Mouse (Mus musculus) CH12.LX (cell line): ENCODE data around the gene Dhx33. TPM values are rescaled to one million over a fixed set of nuclear protein-coding genes. Genes with fewer than 3 reads are reported as not detected.

Experiments used
- DNase-seq: peaks from one replicate; pipeline ENCODE4 v3.0.0-alpha.2; 2013; ENCODE audit errors: extremely low read depth
- H3K27ac ChIP-seq: 2 replicates; pipeline ENCODE4 v1.5.1; 2012; ENCODE audit warnings: low read depth, mild to moderate bottlenecking, control low read depth, moderate library complexity; ENCODE audit not compliant: insufficient read depth
- H3K27me3 ChIP-seq: replicated peaks from 2 replicates; pipeline ENCODE3; 2012; ENCODE audit warnings: inconsistent platforms
- H3K36me3 ChIP-seq, 2 experiments: replicated peaks in 1 of 2; 2 replicates each; pipeline versions ENCODE3 to v1.6.1; 2012; ENCODE audit warnings: inconsistent platforms in 1 of 2, low read length in 1 of 2, mild to moderate bottlenecking in 1 of 2, mixed read lengths in 1 of 2, moderate library complexity in 1 of 2; ENCODE audit not compliant: control insufficient read depth in 1 of 2, insufficient read depth in 1 of 2
- H3K4me1 ChIP-seq, 2 experiments: 2 replicates each; pipeline ENCODE4 v1.6.1; 2012; ENCODE audit warnings: inconsistent platforms in 1 of 2, moderate library complexity in 1 of 2; ENCODE audit not compliant: insufficient read depth in 2 of 2, control insufficient read depth in 1 of 2
- H3K4me2 ChIP-seq: 2 replicates; pipeline ENCODE4 v1.6.1; 2012; ENCODE audit warnings: low read depth, mild to moderate bottlenecking, control low read depth; ENCODE audit not compliant: poor library complexity, insufficient read depth, severe bottlenecking
- H3K4me3 ChIP-seq, 3 experiments: fragments of 150-350 bp in 1 of 3; sonication (generic) in 1 of 3; replicated peaks in 1 of 3; 2 replicates each; pipeline versions ENCODE3 to v1.5.1; 2011 to 2012; ENCODE audit warnings: low read depth in 2 of 3, low read length in 2 of 3, mild to moderate bottlenecking in 2 of 3, moderate library complexity in 2 of 3, control low read depth in 1 of 3, improper control_type of control experiment in 1 of 3, inconsistent platforms in 1 of 3, mixed read lengths in 1 of 3; ENCODE audit not compliant: poor library complexity in 1 of 3
- H3K79me2 ChIP-seq: replicated peaks from 2 replicates; pipeline ENCODE4 v1.6.1; 2012; ENCODE audit warnings: mild to moderate bottlenecking, moderate library complexity; ENCODE audit not compliant: control insufficient read depth, poor library complexity, insufficient read depth, severe bottlenecking; ENCODE audit errors: extremely low read depth
- H3K9ac ChIP-seq: 2 replicates; pipeline ENCODE4 v1.6.1; 2012; ENCODE audit warnings: low read depth, mild to moderate bottlenecking, control low read depth, moderate library complexity; ENCODE audit not compliant: insufficient read depth
- H3K9me3 ChIP-seq: replicated peaks from 2 replicates; pipeline ENCODE3; 2012; ENCODE audit warnings: low read length, inconsistent platforms, mixed read lengths
- BHLHE40 ChIP-seq: IDR thresholded peaks from 2 replicates; pipeline ENCODE4 v1.6.1; 2011; ENCODE audit warnings: mild to moderate bottlenecking, low read depth, low read length, improper control_type of control experiment
- CHD1 ChIP-seq: IDR thresholded peaks from 2 replicates; pipeline ENCODE4 v1.6.1; 2012; ENCODE audit warnings: low read depth, low read length, improper control_type of control experiment, inconsistent platforms
- CHD2 ChIP-seq: IDR thresholded peaks from 2 replicates; pipeline ENCODE4 v1.6.1; 2011; ENCODE audit warnings: low read length, improper control_type of control experiment
- CTCF ChIP-seq, 2 experiments: IDR thresholded peaks in 1 of 2; conservative IDR thresholded peaks in 1 of 2; 2 replicates each; pipeline ENCODE4 v1.5.1; 2011 to 2012; ENCODE audit warnings: low read depth in 2 of 2, low read length in 2 of 2, improper control_type of control experiment in 1 of 2, inconsistent platforms in 1 of 2, mild to moderate bottlenecking in 1 of 2, moderate library complexity in 1 of 2
- E2F4 ChIP-seq: IDR thresholded peaks from 2 replicates; pipeline ENCODE4 v1.6.1; 2011; ENCODE audit warnings: low read depth, low read length, improper control_type of control experiment; ENCODE audit not compliant: insufficient replicate concordance
- ELF1 ChIP-seq: IDR thresholded peaks from 2 replicates; pipeline ENCODE4 v1.6.1; 2014; ENCODE audit warnings: low read depth, mild to moderate bottlenecking, inconsistent platforms, low read length, improper control_type of control experiment
- ETS1 ChIP-seq: conservative IDR thresholded peaks from 2 replicates; pipeline ENCODE4 v1.6.1; 2012; ENCODE audit warnings: low read depth, mild to moderate bottlenecking, inconsistent platforms, low read length, improper control_type of control experiment, moderate library complexity
- GABPA ChIP-seq: IDR thresholded peaks from 2 replicates; pipeline ENCODE4 v1.6.1; 2012; ENCODE audit warnings: low read depth, low read length, improper control_type of control experiment, inconsistent platforms; ENCODE audit not compliant: insufficient replicate concordance
- HCFC1 ChIP-seq: IDR thresholded peaks from 2 replicates; pipeline ENCODE4 v1.6.1; 2012; ENCODE audit warnings: low read depth, mild to moderate bottlenecking, inconsistent platforms, low read length, improper control_type of control experiment
- IRF4 ChIP-seq: IDR thresholded peaks from 2 replicates; pipeline ENCODE4 v1.6.1; 2014; ENCODE audit warnings: low read depth, mild to moderate bottlenecking, inconsistent platforms, low read length, improper control_type of control experiment
- JUN ChIP-seq: IDR thresholded peaks from 2 replicates; pipeline ENCODE4 v1.6.1; 2011; ENCODE audit warnings: low read depth, mild to moderate bottlenecking, low read length, improper control_type of control experiment, moderate library complexity; ENCODE audit not compliant: insufficient read depth
- JUND ChIP-seq: conservative IDR thresholded peaks from 2 replicates; pipeline ENCODE4 v1.6.1; 2011; ENCODE audit warnings: low read depth, low read length, improper control_type of control experiment
- KAT2A ChIP-seq: IDR thresholded peaks from 2 replicates; pipeline ENCODE4 v1.6.1; 2012; ENCODE audit warnings: low read length, improper control_type of control experiment, inconsistent platforms; ENCODE audit not compliant: insufficient replicate concordance
- MAFK ChIP-seq: IDR thresholded peaks from 2 replicates; pipeline ENCODE4 v1.6.1; 2011; ENCODE audit warnings: low read length, improper control_type of control experiment; ENCODE audit not compliant: insufficient replicate concordance
- MAX ChIP-seq: IDR thresholded peaks from 2 replicates; pipeline ENCODE4 v1.6.1; 2011; ENCODE audit warnings: low read length, improper control_type of control experiment
- MAZ ChIP-seq: IDR thresholded peaks from 2 replicates; pipeline ENCODE4 v1.6.1; 2012; ENCODE audit warnings: low read depth, mild to moderate bottlenecking, inconsistent platforms, low read length, improper control_type of control experiment, moderate library complexity
- MXI1 ChIP-seq: IDR thresholded peaks from 2 replicates; pipeline ENCODE4 v1.6.1; 2011; ENCODE audit warnings: mild to moderate bottlenecking, low read depth, low read length, improper control_type of control experiment
- MYC ChIP-seq: IDR thresholded peaks from 2 replicates; pipeline ENCODE4 v1.6.1; 2011; ENCODE audit warnings: low read depth, mild to moderate bottlenecking, improper control_type of control experiment, low read length
- NELFE ChIP-seq: IDR thresholded peaks from 2 replicates; pipeline ENCODE4 v1.6.1; 2011; ENCODE audit warnings: low read depth, low read length, improper control_type of control experiment
- POLR2A ChIP-seq: IDR thresholded peaks from 2 replicates; pipeline ENCODE4 v1.6.1; 2011; ENCODE audit warnings: low read depth, mild to moderate bottlenecking, improper control_type of control experiment, low read length
- POLR2AphosphoS2 ChIP-seq: IDR thresholded peaks from 2 replicates; pipeline ENCODE4 v1.6.1; 2011; ENCODE audit warnings: low read depth, low read length, improper control_type of control experiment
- SIN3A ChIP-seq: IDR thresholded peaks from 2 replicates; pipeline ENCODE4 v1.6.1; 2012; ENCODE audit warnings: low read length, improper control_type of control experiment, inconsistent platforms
- SMC3 ChIP-seq: IDR thresholded peaks from 2 replicates; pipeline ENCODE4 v1.6.1; 2011; ENCODE audit warnings: low read depth, low read length, improper control_type of control experiment
- TBP ChIP-seq: conservative IDR thresholded peaks from 2 replicates; pipeline ENCODE4 v1.6.1; 2011; ENCODE audit warnings: low read depth, low read length, improper control_type of control experiment
- TCF12 ChIP-seq: IDR thresholded peaks from 2 replicates; pipeline ENCODE4 v1.6.1; 2014; ENCODE audit warnings: low read depth, mild to moderate bottlenecking, inconsistent platforms, low read length, improper control_type of control experiment
- UBTF ChIP-seq: IDR thresholded peaks from 2 replicates; pipeline ENCODE4 v1.6.1; 2012; ENCODE audit warnings: low read depth, mild to moderate bottlenecking, inconsistent platforms, low read length, improper control_type of control experiment, moderate library complexity
- USF1 ChIP-seq: IDR thresholded peaks from 2 replicates; pipeline ENCODE4 v1.6.1; 2014; ENCODE audit warnings: low read depth, mild to moderate bottlenecking, inconsistent platforms, low read length, improper control_type of control experiment
- USF2 ChIP-seq: conservative IDR thresholded peaks from 2 replicates; pipeline ENCODE4 v1.6.1; 2011; ENCODE audit warnings: low read depth, low read length, improper control_type of control experiment
- ZC3H11A ChIP-seq: IDR thresholded peaks from 2 replicates; pipeline ENCODE4 v1.6.1; 2012; ENCODE audit warnings: low read depth, mild to moderate bottlenecking, inconsistent platforms, low read length, improper control_type of control experiment
- ZMIZ1 ChIP-seq: IDR thresholded peaks from 2 replicates; pipeline ENCODE4 v1.6.1; 2012; ENCODE audit warnings: low read depth, mild to moderate bottlenecking, inconsistent platforms, low read length, improper control_type of control experiment
- ZNF384 ChIP-seq: IDR thresholded peaks from 2 replicates; pipeline ENCODE4 v1.6.1; 2012; ENCODE audit warnings: low read depth, low read length, improper control_type of control experiment, inconsistent platforms
- dilution Hi-C: fragments of 300-500 bp; cut with MboI; formaldehyde crosslinking; loops from 2 replicates; pipeline ENCODE4 v1.14.3; 2020; ENCODE audit warnings: low sequenced_read_pairs; ENCODE audit not compliant: extremely low pct_unique_long_range_greater_than_20kb, extremely low pct_ligation_motif_present
- in situ Hi-C: fragments of 300-500 bp; cut with MboI; formaldehyde crosslinking; loops from 3 replicates; pipeline ENCODE4 v1.14.3; 2019; ENCODE audit warnings: low sequenced_read_pairs, low pct_ligation_motif_present, low pct_unique_long_range_greater_than_20kb, mixed read lengths
- polyA plus RNA-seq: library from polyadenylated mRNA; unstranded; fragments of >175 nt; gene quantifications from 2 replicates; pipeline ENCODE4 v1.2.1, GENCODE M21; 2012; ENCODE audit warnings: low read depth; ENCODE audit not compliant: insufficient read length
- total RNA-seq, 2 experiments: library from RNA; depleted of rRNA; stranded (reverse); fragments of 300-350 nt in 1 of 2; fragments of >200 nt in 1 of 2; gene quantifications; 2 replicates each; pipeline ENCODE4 v1.2.3; 2012 to 2014

Gene Dhx33
- total and polyA plus RNA-seq, 3 experiments = 34.4 to 55.9 (median 43.0) TPM

DNA sequence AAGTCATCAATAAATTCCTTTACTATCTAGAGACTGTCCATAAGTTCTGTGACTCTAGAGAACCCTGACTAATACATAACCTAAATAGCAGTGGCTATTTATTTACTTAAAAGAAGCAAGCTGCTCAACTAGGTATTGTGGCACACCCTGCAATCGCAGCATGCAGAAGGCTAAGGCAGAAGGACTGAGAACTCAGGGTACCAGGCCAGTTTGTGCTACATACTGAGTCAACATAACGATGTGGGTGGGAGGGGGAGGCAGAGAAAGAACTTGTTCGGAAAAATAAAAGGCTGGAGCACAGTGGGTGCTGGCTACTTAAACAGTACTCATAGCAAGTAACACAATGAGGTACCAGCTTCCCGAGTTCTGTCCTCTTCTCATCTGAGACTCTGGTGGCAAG is 3.1 kb downstream of the Dhx33 start:
- H3K9me3 ChIP-seq = no peaks in the 10 kb centered on the region
- peaks cover 39 to 61% of the 10 kb centered on the region in 2 experiments for H3K36me3 ChIP-seq
- no peaks in the 10 kb centered on the region for H3K27me3 ChIP-seq
- H3K27ac ChIP-seq = no peak overlapping the region
- H3K4me2 ChIP-seq = no peak overlapping the region
- in situ Hi-C loops = no loop called here
- DNase-seq = no peak
- H3K4me1 ChIP-seq = peaks cover 7 to 28% of the 10 kb centered on the region in 2 experiments
- no peak overlapping the region for H3K9ac ChIP-seq
- H3K79me2 ChIP-seq = peaks cover 34% of the 10 kb centered on the region
- TF ChIP-seq USF2 = no peak
- TF ChIP-seq KAT2A = no peak
- no peak for TF ChIP-seq ELF1
- no peak for TF ChIP-seq NELFE
- TF ChIP-seq ZC3H11A = no peak
- no peak for TF ChIP-seq BHLHE40
- TF ChIP-seq USF1 = no peak
- no peak for TF ChIP-seq MAZ
- no peak for TF ChIP-seq POLR2A
- no peak for TF ChIP-seq POLR2AphosphoS2
- no peak for TF ChIP-seq E2F4
- TF ChIP-seq TCF12 = no peak
- no peak for TF ChIP-seq ETS1
- no peak for TF ChIP-seq CHD2
- no peak for TF ChIP-seq TBP
- TF ChIP-seq UBTF = no peak
- no peak for TF ChIP-seq IRF4
- no peak for TF ChIP-seq SIN3A
- TF ChIP-seq ZNF384 = no peak
- dilution Hi-C loops = no loop called here
- no peak overlapping the region for H3K4me3 ChIP-seq

DNA sequence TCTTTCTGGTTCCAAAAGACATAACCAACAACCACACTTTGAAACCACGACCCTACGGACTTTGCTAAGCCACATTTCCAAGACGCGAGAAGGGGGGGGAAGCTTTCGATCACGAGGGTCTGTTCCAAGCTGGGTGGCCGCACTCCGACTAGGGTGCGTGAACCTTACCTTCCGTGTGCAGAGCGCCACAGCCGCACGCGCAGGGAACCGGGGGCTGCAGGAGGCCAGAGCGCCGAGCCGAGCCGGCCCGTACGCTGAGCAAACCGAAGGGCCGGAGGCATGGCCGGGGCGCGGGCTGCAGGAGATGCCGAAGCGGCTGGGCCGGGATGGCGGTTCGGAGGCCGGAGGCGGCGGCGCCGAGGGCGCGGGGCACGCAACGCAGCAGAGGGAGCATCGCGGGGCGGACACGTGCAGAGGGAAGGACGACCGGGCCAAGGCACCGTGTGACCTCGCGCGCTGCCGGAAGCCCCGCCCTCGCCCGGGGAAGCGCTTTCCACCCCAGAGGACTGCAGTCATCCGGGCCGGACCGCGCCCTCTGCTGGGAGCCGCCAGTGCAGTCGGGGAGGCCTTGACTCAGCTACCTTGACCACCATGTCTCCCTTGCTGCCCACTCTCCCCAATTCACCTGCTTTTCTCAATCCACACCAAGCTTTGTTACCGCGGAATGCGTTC is 21.5 kb downstream of the Dhx33 start, which contains the start of gene C1qbp:
TSS of gene C1qbp (minus strand) at position 470 of the 672 bp plus-strand sequence.
- peak; percentile 91 for DNase-seq
- dilution Hi-C loops = no loop called here
- H3K27ac ChIP-seq = peak within 1 kb of the TSS; percentile 26
- no peak for TF ChIP-seq JUND
- TF ChIP-seq MYC = peak; percentile 96
- peak; percentile 94 for TF ChIP-seq SMC3
- TF ChIP-seq BHLHE40 = peak; percentile 97
- peak; percentile 97 for TF ChIP-seq MAZ
- no peak; the same call in 1 of the 2 replicates for TF ChIP-seq USF2
- peak; percentile 94 for TF ChIP-seq MAX
- TF ChIP-seq E2F4 = no peak
- TF ChIP-seq KAT2A = peak; percentile 93; the same call in 1 of the 2 replicates
- TF ChIP-seq UBTF = peak; percentile 91; the same call in 1 of the 2 replicates
- peak; percentile 77 for TF ChIP-seq ELF1
- peak; percentile 93 for TF ChIP-seq HCFC1
- TF ChIP-seq SIN3A = peak; percentile 81; the same call in 1 of the 2 replicates
- peak; percentile 95 for TF ChIP-seq GABPA
- no peak for TF ChIP-seq CHD1
- peak; percentile 62; the same call in 1 of the 2 replicates for TF ChIP-seq TBP
- peak; percentile 74 for TF ChIP-seq USF1
- 0 out of 2 replicates have a peak, but pooled peaks have one; percentile 24 for TF ChIP-seq ZMIZ1
- TF ChIP-seq CTCF (conservative IDR thresholded peaks at IDR 0.05 in 1 of 2, IDR thresholded peaks at IDR 0.05 in 1 of 2; ENCODE audit: low read depth in 2 of 2, low read length in 2 of 2) = peak; percentile 73 to 94
- TF ChIP-seq MXI1 = peak; percentile 99
- TF ChIP-seq JUN = no peak
- TF ChIP-seq TCF12 = peak; percentile 96
- no peak for TF ChIP-seq ZC3H11A
- TF ChIP-seq MAFK = no peak

More for the DNA sequence above, 21.5 kb downstream of the Dhx33 start, which contains the start of gene C1qbp:
- Histone ChIP-seq H3K4me3 (peak within 1 kb of the TSS; percentile 70 to 88 (median 84)), H3K9ac (peak within 1 kb of the TSS; percentile 93), H3K79me2 (peaks cover 41% of the 10 kb centered on the region), H3K9me3 (no peaks in the 10 kb centered on the region), H3K4me1 (peaks cover 16 to 36% of the 10 kb centered on the region in 2 experiments), H3K27me3 (no peaks in the 10 kb centered on the region), H3K4me2 (peak within 1 kb of the TSS; percentile 78), H3K36me3 (peaks cover 64 to 77% of the 10 kb centered on the region in 2 experiments)
- in situ Hi-C loops = no loop called here
